Mouse (Mus musculus) hematopoietic stem cell, adult 5-6 weeks (primary cell): ENCODE results near the gene Thsd7b. TPM values are rescaled to one million over a fixed set of nuclear protein-coding genes. Genes with fewer than 3 reads are reported as not detected.
"Not testable (repeated sequence)": the region's sequence is repeated elsewhere in the genome, so short reads cannot be mapped to it uniquely, and the experiment has no call there.

Experiments
- ATAC-seq, 2 experiments: fragments of 125-278 bp in 1 of 2; replicated peaks in 1 of 2; 2 replicates each; pipeline ENCODE4 v1.8.0; 2016 to 2017; ENCODE audit warnings: inconsistent platforms in 2 of 2, mild to moderate bottlenecking in 2 of 2, moderate number of reproducible peaks in 2 of 2, low read depth in 1 of 2, moderate TSS enrichment in 1 of 2; ENCODE audit not compliant: low FRiP score in 2 of 2, poor library complexity in 2 of 2, severe bottlenecking in 2 of 2, insufficient read depth in 1 of 2, low TSS enrichment in 1 of 2
- total RNA-seq: library from RNA; stranded (forward); fragments of 172-1452, 232-1000 nt; gene quantifications from 2 replicates; pipeline ENCODE4 v1.2.3, GENCODE M21; 2017

Thsd7b gene
- total RNA-seq, 1 experiment from 2014 or later, result not detected

- peak in 1 of 2 experiments; percentile 27; a peak in 2 of 4 replicates for ATAC-seq
Observed at GRCm38 (mm10) chr1:129586635-129587034, 313.5 kb downstream of the Thsd7b start.

- ATAC-seq, result no peak
Observed at GRCm38 (mm10) chr1:129589366-129590002, 316.4 kb downstream of the Thsd7b start.

GRCm38 (mm10) chr1:129595447-129595846, 322.3 kb downstream of the Thsd7b start:
- ATAC-seq, result no peak

- ATAC-seq, result no peak
Observed at GRCm38 (mm10) chr1:129600933-129601332, 327.8 kb downstream of the Thsd7b start.

DNA sequence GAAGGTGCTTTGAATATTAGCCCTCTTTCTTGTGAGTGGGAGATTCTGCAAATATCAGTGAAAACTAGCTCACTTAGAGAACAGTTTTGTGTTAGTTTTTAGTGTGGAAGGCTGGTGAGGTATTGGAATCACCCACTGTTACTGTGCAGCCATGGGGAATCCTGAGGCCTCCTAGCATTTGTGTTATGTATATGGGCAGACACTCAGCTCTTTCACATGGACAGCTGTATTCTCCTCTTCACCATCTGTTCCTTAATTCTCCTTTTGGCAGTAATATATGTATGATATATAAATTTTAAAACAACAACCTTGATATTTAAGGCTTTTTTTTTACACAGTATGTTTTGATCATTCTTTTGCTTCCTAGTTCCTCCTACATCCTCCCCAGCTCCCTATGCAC, 329.2 kb downstream of the Thsd7b start:
- no peak for ATAC-seq

- peak; percentile 42 to 66; a peak in 2 of 4 replicates for ATAC-seq
Observed at GRCm38 (mm10) chr1:129608395-129608794, 335.3 kb downstream of the Thsd7b start.

- peak; percentile 90 to 96 for ATAC-seq
Observed at GRCm38 (mm10) chr1:129616080-129616479, 343.0 kb downstream of the Thsd7b start.

GRCm38 (mm10) chr1:129619440-129620301, 346.6 kb downstream of the Thsd7b start:
- ATAC-seq, result no peak

GRCm38 (mm10) chr1:129624519-129624918, 351.4 kb downstream of the Thsd7b start:
- peak in 1 of 2 experiments; percentile 45; a peak in 1 of 4 replicates for ATAC-seq

DNA sequence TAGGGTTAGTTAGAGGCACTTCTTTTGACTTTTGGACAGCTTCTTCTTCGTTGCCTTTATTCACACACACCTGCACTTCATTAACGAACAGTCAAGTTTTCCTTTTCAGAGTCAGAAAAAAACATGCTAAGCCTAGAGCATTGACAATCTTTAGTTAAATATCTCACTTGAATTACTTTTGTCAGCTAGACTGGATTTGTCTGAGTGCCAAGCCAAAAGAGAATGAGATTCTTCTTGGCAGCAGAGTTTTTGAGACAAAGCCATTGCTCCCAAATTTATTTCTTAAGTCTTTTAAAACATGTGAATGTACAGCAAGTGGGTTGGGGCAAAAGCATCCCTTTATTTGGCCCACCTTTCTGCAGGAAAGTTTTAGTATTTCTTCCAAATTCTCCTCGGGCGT, 362.0 kb downstream of the Thsd7b start:
- ATAC-seq, result no peak

- ATAC-seq, result no peak
Observed at GRCm38 (mm10) chr1:129644252-129644861, 371.3 kb downstream of the Thsd7b start.

GRCm38 (mm10) chr1:129651448-129651847, 378.3 kb downstream of the Thsd7b start:
- not testable (repeated sequence) for ATAC-seq

DNA sequence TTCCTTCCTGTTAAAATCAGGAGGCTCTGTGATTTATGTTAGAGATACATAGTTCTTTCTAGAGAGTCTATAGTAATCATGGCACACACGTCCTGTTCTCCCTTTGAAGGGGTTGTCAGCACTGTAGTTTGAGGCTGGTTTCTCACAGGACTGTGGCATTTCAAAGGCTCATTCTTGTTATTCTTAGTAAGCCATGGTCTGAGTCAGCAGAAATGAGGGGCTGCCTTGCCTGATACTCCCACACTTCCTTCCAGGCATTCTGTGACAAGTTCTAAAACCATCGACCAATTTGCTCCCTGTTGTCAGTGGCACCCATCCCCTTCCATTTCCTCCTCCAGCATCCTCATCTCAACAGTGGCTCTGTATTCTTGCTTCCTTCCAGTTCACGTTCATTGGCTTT, 384.9 kb downstream of the Thsd7b start:
- peak; percentile 12 to 17; a peak in 1 of 4 replicates for ATAC-seq

GRCm38 (mm10) chr1:129675878-129676277, 402.8 kb downstream of the Thsd7b start:
- no peak for ATAC-seq

DNA sequence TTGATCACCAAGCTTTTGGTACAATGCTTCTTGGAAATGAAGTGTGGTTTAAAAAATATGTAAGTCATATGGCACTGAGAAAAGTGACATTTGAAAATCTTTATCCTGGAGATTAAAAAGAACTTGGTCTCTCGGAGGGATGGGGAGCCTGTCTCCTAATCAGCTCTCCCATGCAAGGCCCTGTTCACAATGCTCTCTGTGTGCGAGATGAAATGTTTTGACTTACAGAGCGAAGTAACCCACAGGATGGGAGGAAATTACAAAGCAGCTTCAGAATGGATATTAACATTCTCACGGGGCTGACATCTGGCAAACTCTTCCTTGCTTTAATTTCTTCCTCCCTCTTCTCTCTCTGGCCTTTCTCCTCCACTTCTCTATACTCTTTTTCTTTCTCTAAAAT, 405.7 kb downstream of the Thsd7b start:
- no peak for ATAC-seq

- ATAC-seq, result no peak
Observed at GRCm38 (mm10) chr1:129705701-129706100, 432.6 kb downstream of the Thsd7b start.

- ATAC-seq, result no peak
Observed at GRCm38 (mm10) chr1:129712706-129713105, 439.6 kb downstream of the Thsd7b start.

DNA sequence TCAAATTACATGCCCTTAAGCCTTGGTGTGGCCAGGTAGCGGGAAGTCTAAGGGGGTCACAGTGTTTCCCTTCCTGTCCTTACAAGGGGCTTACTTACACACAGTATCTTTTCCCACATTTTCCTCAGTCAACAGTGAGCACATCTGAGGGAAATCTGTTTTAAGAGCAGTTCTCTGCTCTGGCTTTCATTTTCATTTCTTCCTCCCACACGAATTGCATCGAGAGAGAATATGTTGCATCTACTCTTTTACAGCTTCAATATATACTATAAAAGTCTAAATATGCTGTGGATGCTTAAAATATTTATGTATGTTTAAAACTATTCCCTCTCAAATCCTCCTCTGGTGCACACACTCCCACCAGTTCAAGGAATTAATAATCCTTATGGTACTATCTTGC, 440.5 kb downstream of the Thsd7b start:
- no peak for ATAC-seq
